Mouse (Mus musculus) heart, embryonic 16.5 days (tissue): ENCODE results near the gene Slc6a21. TPM values are rescaled to one million over a fixed set of nuclear protein-coding genes. Genes with fewer than 3 reads are reported as not detected.

Source experiments
- ATAC-seq: fragments of 200-750 bp; cut with Nextera tagmentation; replicated peaks from 2 replicates; pipeline ENCODE4 v1.8.0; 2017; ENCODE audit warnings: moderate number of reproducible peaks; ENCODE audit not compliant: insufficient read depth, low FRiP score; ENCODE audit errors: extremely low read depth
- H3K27ac ChIP-seq: fragments of 300-500 bp; sonication (generic); 2 replicates; pipeline ENCODE4 v1.5.1; 2014; ENCODE audit warnings: mild to moderate bottlenecking, low read length, control low read depth, moderate library complexity
- H3K27me3 ChIP-seq: fragments of 300-500 bp; sonication (generic); 2 replicates; pipeline ENCODE4 v1.6.1; 2014; ENCODE audit warnings: low read length, mixed read lengths; ENCODE audit not compliant: control insufficient read depth, insufficient read depth
- H3K36me3 ChIP-seq: fragments of 300-500 bp; sonication (generic); 2 replicates; pipeline ENCODE4 v1.6.1; 2014; ENCODE audit not compliant: control insufficient read depth, insufficient read depth
- H3K4me1 ChIP-seq: fragments of 300-500 bp; sonication (generic); 2 replicates; pipeline ENCODE4 v1.6.1; 2014; ENCODE audit warnings: low read length, mixed read lengths; ENCODE audit not compliant: control insufficient read depth, insufficient read depth
- H3K4me2 ChIP-seq: fragments of 300-500 bp; sonication (generic); 2 replicates; pipeline ENCODE4 v1.6.1; 2014; ENCODE audit warnings: low read depth, mild to moderate bottlenecking, control low read depth, low read length
- H3K4me3 ChIP-seq: fragments of 300-500 bp; sonication (generic); 2 replicates; pipeline ENCODE4 v1.5.1; 2014; ENCODE audit warnings: mild to moderate bottlenecking, control low read depth, low read length
- H3K9ac ChIP-seq: fragments of 300-500 bp; sonication (generic); 2 replicates; pipeline ENCODE4 v1.6.1; 2014; ENCODE audit warnings: low read length, control low read depth
- H3K9me3 ChIP-seq: fragments of 300-500 bp; sonication (generic); replicated peaks from 2 replicates; pipeline ENCODE4 v1.6.1; 2016; ENCODE audit warnings: low read length; ENCODE audit not compliant: control insufficient read depth
- WGBS: fragments of 180-500 bp; shearing (Covaris S2); extraction: QIAGEN DNeasy Blood & Tissue Kit; methylation state at CpG from one replicate; pipeline ENCODE4 v1.1.7; 2014; 5-methylcytosine and 5-hydroxymethylcytosine counted together
- polyA plus RNA-seq: library from polyadenylated mRNA; unstranded; fragments of >200 nt; fragmentation: Nextera tagmentation; extraction: Ambion mirVana; gene quantifications from 2 replicates; pipeline ENCODE4 v1.2.1, GENCODE M21; 2015

Gene Slc6a21
- polyA plus RNA-seq, 1 experiment from 2014 or later: not detected

- H3K9ac ChIP-seq: peak overlapping the region; percentile 47
- ATAC-seq: no peak
- H3K4me1 ChIP-seq: peaks cover 21% of the 10 kb centered on the region
- H3K27me3 ChIP-seq: 0 out of 2 replicates have a peak, but pooled peaks cover 2% of the 10 kb centered on the region
- H3K4me2 ChIP-seq: peak overlapping the region; percentile 69
- H3K9me3 ChIP-seq: no peaks in the 10 kb centered on the region
- 15% methylated on average over 29 of the region's 29 CpGs for WGBS
- H3K4me3 ChIP-seq: peak overlapping the region; percentile 40
- 0 out of 2 replicates have a peak overlapping the region, but pooled peaks have one; percentile 40 for H3K27ac ChIP-seq
- peaks cover 18% of the 10 kb centered on the region for H3K36me3 ChIP-seq
These were observed 42.9 kb upstream of the Slc6a21 start for GRCm38 (mm10) chr7:45234333-45234841.

DNA sequence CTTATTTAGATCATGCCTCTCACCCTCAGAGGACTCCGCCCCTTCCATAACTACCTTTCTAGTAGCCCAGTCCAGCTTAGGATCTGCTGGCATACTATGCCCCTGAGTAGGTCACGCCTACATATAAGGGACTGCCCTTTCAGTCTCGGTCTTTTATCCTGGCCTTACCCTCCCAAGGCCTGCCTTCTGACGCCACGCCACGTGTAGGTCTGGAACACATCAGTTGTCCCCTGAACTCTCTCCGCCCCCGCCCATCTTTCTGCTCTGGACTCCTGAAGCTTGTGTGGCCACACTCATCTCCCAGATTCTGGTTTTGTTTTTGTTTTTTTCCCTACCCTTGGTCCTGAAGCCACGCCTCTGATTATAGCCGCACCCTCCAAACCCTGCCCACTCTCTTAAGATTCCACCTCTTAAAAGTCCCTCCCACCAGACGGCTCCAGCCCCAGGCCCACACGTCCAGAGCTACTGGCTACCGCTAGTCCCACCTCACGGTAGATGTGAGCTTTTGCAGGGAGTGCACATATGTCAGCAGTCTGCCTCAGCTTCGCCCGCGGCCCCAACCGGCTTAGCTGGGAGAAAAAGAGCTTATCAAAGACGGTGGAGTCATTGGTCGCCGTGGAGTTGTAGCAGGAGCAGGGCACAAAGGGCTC is 42.3 kb upstream of the Slc6a21 start:
- H3K9me3 ChIP-seq: no peaks in the 10 kb centered on the region
- peak overlapping the region; percentile 69 for H3K4me2 ChIP-seq
- H3K4me1 ChIP-seq: peaks cover 21% of the 10 kb centered on the region
- peaks cover 13% of the 10 kb centered on the region; the same call in 1 of the 2 replicates for H3K36me3 ChIP-seq
- WGBS: 10% methylated on average over 21 of the region's 21 CpGs
- peak overlapping the region; percentile 40 for H3K27ac ChIP-seq
- H3K9ac ChIP-seq: peak overlapping the region; percentile 47; the same call in 1 of the 2 replicates
- peak overlapping the region; percentile 40 for H3K4me3 ChIP-seq
- 0 out of 2 replicates have a peak, but pooled peaks cover 2% of the 10 kb centered on the region for H3K27me3 ChIP-seq
- peak; percentile 59 for ATAC-seq

- Histone ChIP-seq H3K4me3 (peak overlapping the region; percentile 40), H3K9ac (peak overlapping the region; percentile 47; the same call in 1 of the 2 replicates), H3K9me3 (no peaks in the 10 kb centered on the region), H3K4me1 (peaks cover 21% of the 10 kb centered on the region), H3K27ac (peak overlapping the region; percentile 40; the same call in 1 of the 2 replicates), H3K36me3 (peaks cover 13% of the 10 kb centered on the region; the same call in 1 of the 2 replicates), H3K27me3 (0 out of 2 replicates have a peak, but pooled peaks cover 2% of the 10 kb centered on the region), H3K4me2 (peak overlapping the region; percentile 69)
- no peak for ATAC-seq
- 36% methylated on average over 17 of the region's 17 CpGs for WGBS
These were observed 41.6 kb upstream of the Slc6a21 start for GRCm38 (mm10) chr7:45235656-45236180.

GRCm38 (mm10) chr7:45237747-45238699 is 39.3 kb upstream of the Slc6a21 start:
- peak overlapping the region; percentile 35 for H3K4me3 ChIP-seq
- no peak for ATAC-seq
- 71% methylated on average over 17 of the region's 17 CpGs for WGBS
- H3K9ac ChIP-seq: peak overlapping the region; percentile 43; the same call in 1 of the 2 replicates
- H3K9me3 ChIP-seq: no peaks in the 10 kb centered on the region
- no peaks in the 10 kb centered on the region for H3K36me3 ChIP-seq
- H3K27ac ChIP-seq: 0 out of 2 replicates have a peak overlapping the region, but pooled peaks have one; percentile 30
- H3K27me3 ChIP-seq: 0 out of 2 replicates have a peak, but pooled peaks cover 2% of the 10 kb centered on the region
- H3K4me2 ChIP-seq: peak overlapping the region; percentile 46
- peaks cover 21% of the 10 kb centered on the region for H3K4me1 ChIP-seq

GRCm38 (mm10) chr7:45238723-45239496 is 38.4 kb upstream of the Slc6a21 start, which contains the start of gene Cd37:
Gene Cd37, minus strand, starts transcription at chr7:45239115.
- Histone ChIP-seq H3K36me3 (no peaks in the 10 kb centered on the region), H3K9me3 (no peaks in the 10 kb centered on the region), H3K27me3 (0 out of 2 replicates have a peak, but pooled peaks cover 2% of the 10 kb centered on the region), H3K4me2 (peak within 1 kb of the TSS; percentile 46), H3K4me3 (peak within 1 kb of the TSS; percentile 35), H3K9ac (peak within 1 kb of the TSS; percentile 43; the same call in 1 of the 2 replicates), H3K27ac (0 out of 2 replicates have a peak within 1 kb of the TSS, but pooled peaks have one; percentile 30), H3K4me1 (peaks cover 14% of the 10 kb centered on the region)
- 0 out of 2 replicates have a peak, but pooled peaks have one; percentile 16 for ATAC-seq
- WGBS: 38% methylated on average over 20 of the region's 20 CpGs

GRCm38 (mm10) chr7:45240109-45240508 is 37.2 kb upstream of the Slc6a21 start:
- Histone ChIP-seq H3K4me1 (peaks cover 2% of the 10 kb centered on the region), H3K4me3 (no peak overlapping the region)

GRCm38 (mm10) chr7:45240633-45241388 is 36.5 kb upstream of the Slc6a21 start, which contains the start of gene Slc6a16:
Gene Slc6a16, plus strand, starts transcription at chr7:45241085.
- no peaks in the 10 kb centered on the region; the same call in 1 of the 2 replicates for H3K4me1 ChIP-seq
- 24% methylated on average over 53 of the region's 53 CpGs for WGBS
- peak within 1 kb of the TSS; percentile 14 for H3K4me3 ChIP-seq
- H3K9me3 ChIP-seq: no peaks in the 10 kb centered on the region
- peak within 1 kb of the TSS; percentile 58 for H3K4me2 ChIP-seq
- H3K27me3 ChIP-seq: 0 out of 2 replicates have a peak, but pooled peaks cover 2% of the 10 kb centered on the region
- peak within 1 kb of the TSS; percentile 55 for H3K9ac ChIP-seq
- no peak within 1 kb of the TSS for H3K27ac ChIP-seq
- H3K36me3 ChIP-seq: no peaks in the 10 kb centered on the region
- 0 out of 2 replicates have a peak, but pooled peaks have one; percentile 26 for ATAC-seq

More at GRCm38 (mm10) chr7:45240109-45240508, 37.2 kb upstream of the Slc6a21 start:
- ATAC-seq: no peak
- Histone ChIP-seq H3K9ac (no peak overlapping the region), H3K4me2 (no peak overlapping the region), H3K9me3 (no peaks in the 10 kb centered on the region), H3K27me3 (0 out of 2 replicates have a peak, but pooled peaks cover 2% of the 10 kb centered on the region), H3K27ac (no peak overlapping the region), H3K36me3 (no peaks in the 10 kb centered on the region)
- 79% methylated on average over 7 of the region's 7 CpGs for WGBS
